Mouse (Mus musculus) neural tube, embryonic 13.5 days (tissue): Measurements from ENCODE around the gene B4galnt3. TPM values are rescaled to one million over a fixed set of nuclear protein-coding genes. Genes with fewer than 3 reads are reported as not detected.

Source experiments
- ATAC-seq: fragments of 200-750 bp; cut with Nextera tagmentation; 2 replicates; pipeline ENCODE4 v1.8.0; 2017; ENCODE audit warnings: low read depth, mild to moderate bottlenecking, moderate TSS enrichment, moderate library complexity
- H3K27ac ChIP-seq: fragments of 300-500 bp; sonication (generic); replicated peaks from 2 replicates; pipeline ENCODE4 v1.5.1; 2015; ENCODE audit warnings: moderate library complexity, mild to moderate bottlenecking, inconsistent platforms
- H3K27me3 ChIP-seq: fragments of 300-500 bp; sonication (generic); 2 replicates; pipeline ENCODE4 v1.6.1; 2015; ENCODE audit warnings: mild to moderate bottlenecking, inconsistent platforms
- H3K36me3 ChIP-seq: fragments of 300-500 bp; sonication (generic); 2 replicates; pipeline ENCODE4 v1.6.1; 2015; ENCODE audit warnings: mild to moderate bottlenecking, inconsistent platforms
- H3K4me1 ChIP-seq: fragments of 300-500 bp; sonication (generic); replicated peaks from 2 replicates; pipeline ENCODE4 v1.6.1; 2015; ENCODE audit warnings: inconsistent platforms
- H3K4me2 ChIP-seq: fragments of 300-500 bp; sonication (generic); 2 replicates; pipeline ENCODE4 v1.6.1; 2015; ENCODE audit warnings: inconsistent platforms, mild to moderate bottlenecking, moderate library complexity
- H3K4me3 ChIP-seq: fragments of 300-500 bp; sonication (generic); 2 replicates; pipeline ENCODE4 v1.5.1; 2015; ENCODE audit warnings: mild to moderate bottlenecking, inconsistent platforms
- H3K9ac ChIP-seq: fragments of 300-500 bp; sonication (generic); 2 replicates; pipeline ENCODE4 v1.6.1; 2015; ENCODE audit warnings: moderate library complexity, mild to moderate bottlenecking, inconsistent platforms
- H3K9me3 ChIP-seq: fragments of 300-500 bp; sonication (generic); 2 replicates; pipeline ENCODE4 v1.6.1; 2016; ENCODE audit warnings: inconsistent platforms
- WGBS: fragments of 180-500 bp; shearing (Covaris S2); methylation state at CpG from one replicate; pipeline ENCODE4 v1.1.7; 2015; 5-methylcytosine and 5-hydroxymethylcytosine counted together
- polyA plus RNA-seq: library from polyadenylated mRNA; unstranded; fragments of >200 nt; fragmentation: Nextera tagmentation; extraction: Ambion mirVana; gene quantifications from 2 replicates; pipeline ENCODE4 v1.2.1, GENCODE M21; 2015

The B4galnt3 gene
- polyA plus RNA-seq, 1 experiment from 2014 or later, result 0.11 TPM

- WGBS, result 65% methylated on average over 6 of the region's 6 CpGs
- no peak overlapping the region for H3K4me3 ChIP-seq
Observed at GRCm38 (mm10) chr6:120264151-120264550, 30.2 kb downstream of the B4galnt3 start.

GRCm38 (mm10) chr6:120263608-120264007, 30.8 kb downstream of the B4galnt3 start:
- Histone ChIP-seq H3K4me1 (no peaks in the 10 kb centered on the region), H3K4me2 (no peak overlapping the region), H3K27ac (no peak overlapping the region), H3K9ac (no peak overlapping the region), H3K36me3 (no peaks in the 10 kb centered on the region), H3K27me3 (no peaks in the 10 kb centered on the region), H3K9me3 (no peaks in the 10 kb centered on the region), H3K4me3 (no peak overlapping the region)
- ATAC-seq, result no peak
- 87% methylated on average over 7 of the region's 7 CpGs for WGBS

More at GRCm38 (mm10) chr6:120264151-120264550, 30.2 kb downstream of the B4galnt3 start:
- no peaks in the 10 kb centered on the region for H3K4me1 ChIP-seq
- no peak overlapping the region for H3K4me2 ChIP-seq
- H3K27ac ChIP-seq, result no peak overlapping the region
- no peak overlapping the region for H3K9ac ChIP-seq
- no peaks in the 10 kb centered on the region for H3K9me3 ChIP-seq
- ATAC-seq, result no peak
- H3K36me3 ChIP-seq, result no peaks in the 10 kb centered on the region
- H3K27me3 ChIP-seq, result no peaks in the 10 kb centered on the region

GRCm38 (mm10) chr6:120262886-120263531, 31.4 kb downstream of the B4galnt3 start:
- Histone ChIP-seq H3K9ac (no peak overlapping the region), H3K9me3 (no peaks in the 10 kb centered on the region), H3K4me3 (no peak overlapping the region), H3K4me2 (no peak overlapping the region), H3K27ac (no peak overlapping the region), H3K36me3 (no peaks in the 10 kb centered on the region), H3K27me3 (no peaks in the 10 kb centered on the region), H3K4me1 (no peaks in the 10 kb centered on the region)
- ATAC-seq, result no peak
- 59% methylated on average over 12 of the region's 12 CpGs for WGBS

GRCm38 (mm10) chr6:120259481-120259880, 34.9 kb downstream of the B4galnt3 start:
- H3K27me3 ChIP-seq, result no peaks in the 10 kb centered on the region
- no peak overlapping the region for H3K9ac ChIP-seq
- H3K27ac ChIP-seq, result no peak overlapping the region
- no peak overlapping the region for H3K4me3 ChIP-seq
- H3K4me1 ChIP-seq, result no peaks in the 10 kb centered on the region; the same call in 1 of the 2 replicates
- H3K36me3 ChIP-seq, result no peaks in the 10 kb centered on the region
- no peaks in the 10 kb centered on the region for H3K9me3 ChIP-seq
- ATAC-seq, result no peak
- WGBS, result 24% methylated on average over 9 of the region's 9 CpGs
- no peak overlapping the region for H3K4me2 ChIP-seq

- no peak for ATAC-seq
- H3K9me3 ChIP-seq, result no peaks in the 10 kb centered on the region
- no peaks in the 10 kb centered on the region; the same call in 1 of the 2 replicates for H3K4me1 ChIP-seq
- H3K4me3 ChIP-seq, result no peak overlapping the region
- WGBS, result 77% methylated on average over 5 of the region's 5 CpGs
- H3K4me2 ChIP-seq, result no peak overlapping the region
- H3K27me3 ChIP-seq, result no peaks in the 10 kb centered on the region
- H3K36me3 ChIP-seq, result no peaks in the 10 kb centered on the region
- no peak overlapping the region for H3K27ac ChIP-seq
- H3K9ac ChIP-seq, result no peak overlapping the region
Observed at GRCm38 (mm10) chr6:120256431-120256935, 37.9 kb downstream of the B4galnt3 start.

- WGBS, result 86% methylated on average over 12 of the region's 12 CpGs
Observed at GRCm38 (mm10) chr6:120255701-120256100, 38.7 kb downstream of the B4galnt3 start.

GRCm38 (mm10) chr6:120255144-120255543, 39.2 kb downstream of the B4galnt3 start:
- ATAC-seq, result no peak
- H3K4me2 ChIP-seq, result no peak overlapping the region
- H3K27ac ChIP-seq, result no peak overlapping the region
- H3K9me3 ChIP-seq, result no peaks in the 10 kb centered on the region
- WGBS, result 68% methylated on average over 4 of the region's 4 CpGs
- H3K36me3 ChIP-seq, result no peaks in the 10 kb centered on the region
- H3K27me3 ChIP-seq, result no peaks in the 10 kb centered on the region
- H3K9ac ChIP-seq, result no peak overlapping the region
- H3K4me1 ChIP-seq, result no peaks in the 10 kb centered on the region; the same call in 1 of the 2 replicates
- H3K4me3 ChIP-seq, result no peak overlapping the region

More at GRCm38 (mm10) chr6:120255701-120256100, 38.7 kb downstream of the B4galnt3 start:
- Histone ChIP-seq H3K27me3 (no peaks in the 10 kb centered on the region), H3K4me1 (no peaks in the 10 kb centered on the region; the same call in 1 of the 2 replicates), H3K4me3 (no peak overlapping the region), H3K36me3 (no peaks in the 10 kb centered on the region), H3K9me3 (no peaks in the 10 kb centered on the region), H3K27ac (no peak overlapping the region), H3K4me2 (no peak overlapping the region), H3K9ac (no peak overlapping the region)
- no peak for ATAC-seq

- Histone ChIP-seq H3K9me3 (no peaks in the 10 kb centered on the region), H3K4me2 (no peak overlapping the region), H3K27ac (no peak overlapping the region), H3K4me1 (no peaks in the 10 kb centered on the region; the same call in 1 of the 2 replicates), H3K4me3 (no peak overlapping the region), H3K27me3 (no peaks in the 10 kb centered on the region), H3K9ac (no peak overlapping the region), H3K36me3 (no peaks in the 10 kb centered on the region)
- no peak for ATAC-seq
- 46% methylated on average over 4 of the region's 4 CpGs for WGBS
Observed at GRCm38 (mm10) chr6:120254640-120255039, 39.7 kb downstream of the B4galnt3 start.

GRCm38 (mm10) chr6:120252741-120253140, 41.6 kb downstream of the B4galnt3 start:
- Histone ChIP-seq H3K27ac (no peak overlapping the region), H3K4me2 (no peak overlapping the region), H3K9ac (no peak overlapping the region), H3K9me3 (no peaks in the 10 kb centered on the region), H3K4me3 (no peak overlapping the region), H3K27me3 (no peaks in the 10 kb centered on the region), H3K36me3 (no peaks in the 10 kb centered on the region), H3K4me1 (no peaks in the 10 kb centered on the region; the same call in 1 of the 2 replicates)
- ATAC-seq, result no peak
- WGBS, result 84% methylated on average over 2 of the region's 2 CpGs

- 89% methylated on average over 7 of the region's 7 CpGs for WGBS
- ATAC-seq, result no peak
- no peak overlapping the region for H3K4me3 ChIP-seq
Observed at GRCm38 (mm10) chr6:120251010-120251409, 43.3 kb downstream of the B4galnt3 start.

GRCm38 (mm10) chr6:120249831-120250230, 44.5 kb downstream of the B4galnt3 start:
- no peak for ATAC-seq
- Histone ChIP-seq H3K4me1 (no peaks in the 10 kb centered on the region; the same call in 1 of the 2 replicates), H3K4me3 (no peak overlapping the region), H3K9me3 (no peaks in the 10 kb centered on the region), H3K4me2 (no peak overlapping the region), H3K27ac (no peak overlapping the region), H3K36me3 (no peaks in the 10 kb centered on the region), H3K9ac (no peak overlapping the region), H3K27me3 (no peaks in the 10 kb centered on the region)
- WGBS, result 78% methylated on average over 5 of the region's 5 CpGs

More at GRCm38 (mm10) chr6:120251010-120251409, 43.3 kb downstream of the B4galnt3 start:
- Histone ChIP-seq H3K36me3 (no peaks in the 10 kb centered on the region), H3K27ac (no peak overlapping the region), H3K4me2 (no peak overlapping the region), H3K9me3 (no peaks in the 10 kb centered on the region), H3K4me1 (no peaks in the 10 kb centered on the region; the same call in 1 of the 2 replicates), H3K9ac (no peak overlapping the region), H3K27me3 (no peaks in the 10 kb centered on the region)

GRCm38 (mm10) chr6:120246676-120247075, 47.7 kb downstream of the B4galnt3 start:
- H3K4me1 ChIP-seq, result no peaks in the 10 kb centered on the region
- H3K4me3 ChIP-seq, result no peak overlapping the region
- H3K27ac ChIP-seq, result no peak overlapping the region
- no peak overlapping the region for H3K4me2 ChIP-seq
- no peaks in the 10 kb centered on the region for H3K9me3 ChIP-seq
- no peak for ATAC-seq
- WGBS, result 81% methylated on average over 5 of the region's 5 CpGs
- no peaks in the 10 kb centered on the region for H3K27me3 ChIP-seq
- H3K36me3 ChIP-seq, result no peaks in the 10 kb centered on the region
- no peak overlapping the region for H3K9ac ChIP-seq
